16 mouse cellular contexts compared by ENCODE assay signal in genomic region chr3:118144788-118145187, GRCm38 (mm10).
"Had no signal": no experiment of that assay in that cellular context is flagged by ENCODE, and none has a peak within 500 bp of the region (broad histone marks: within the 10 kb centered on the region; RNA-seq: fewer than 3 reads in every experiment).

No protein-coding gene starts in this region.

- H3K9me3 ChIP-seq: neural tube, embryonic 13.5 days; neural tube, embryonic 15.5 days; stomach, embryonic 15.5 days had no signal

- H3K4me3 ChIP-seq: neural tube, embryonic 13.5 days; neural tube, embryonic 15.5 days; stomach, embryonic 15.5 days had no signal

- H3K36me3 ChIP-seq: neural tube, embryonic 13.5 days; neural tube, embryonic 15.5 days; stomach, embryonic 15.5 days had no signal

- H3K4me1 ChIP-seq: neural tube, embryonic 13.5 days; neural tube, embryonic 15.5 days; stomach, embryonic 15.5 days had no signal

- H3K4me2 ChIP-seq: neural tube, embryonic 13.5 days; neural tube, embryonic 15.5 days; stomach, embryonic 15.5 days had no signal

- H3K27me3 ChIP-seq: neural tube, embryonic 13.5 days; neural tube, embryonic 15.5 days; stomach, embryonic 15.5 days had no signal

- DNase-seq: retina, postnatal 1 day; right cerebral cortex, adult 18-20 months; right cerebral cortex, postnatal 14 days; right cerebral cortex, postnatal 25 days; right cerebral cortex, postnatal 4 days; spleen, adult 18-20 months; thymus, adult 18-20 months; thymus, adult 2 months; thymus, postnatal 14 days; thymus, postnatal 25 days; thymus, postnatal 36 days; thymus, postnatal 4 days had no signal

- H3K27ac ChIP-seq: neural tube, embryonic 13.5 days; neural tube, embryonic 15.5 days; stomach, embryonic 15.5 days; stomach, postnatal 0 days had no signal

- H3K9ac ChIP-seq: neural tube, embryonic 13.5 days; neural tube, embryonic 15.5 days; stomach, embryonic 15.5 days had no signal
